Mouse (Mus musculus) monocyte, adult 2 months (primary cell): ENCODE data around the gene Gm38392.
A peak's percentile ranks its signal among the peaks of the same experiment; 100 is the strongest.
"Not testable (repeated sequence)": the region's sequence is repeated elsewhere in the genome, so short reads cannot be mapped to it uniquely, and the experiment has no call there.

ENCODE experiments used
- DNase-seq, 2 experiments: peaks; one replicate each; pipeline ENCODE4 v3.0.0; 2022; ENCODE audit warnings: low spot score in 2 of 2, low read depth in 1 of 2

The Gm38392 gene

GRCm38 (mm10) chr3:88287110-88287509 lies at the start of gene Gm38392:
Gene Gm38392 (minus strand): TSS chr3:88287210.
- DNase-seq: no peak

DNA sequence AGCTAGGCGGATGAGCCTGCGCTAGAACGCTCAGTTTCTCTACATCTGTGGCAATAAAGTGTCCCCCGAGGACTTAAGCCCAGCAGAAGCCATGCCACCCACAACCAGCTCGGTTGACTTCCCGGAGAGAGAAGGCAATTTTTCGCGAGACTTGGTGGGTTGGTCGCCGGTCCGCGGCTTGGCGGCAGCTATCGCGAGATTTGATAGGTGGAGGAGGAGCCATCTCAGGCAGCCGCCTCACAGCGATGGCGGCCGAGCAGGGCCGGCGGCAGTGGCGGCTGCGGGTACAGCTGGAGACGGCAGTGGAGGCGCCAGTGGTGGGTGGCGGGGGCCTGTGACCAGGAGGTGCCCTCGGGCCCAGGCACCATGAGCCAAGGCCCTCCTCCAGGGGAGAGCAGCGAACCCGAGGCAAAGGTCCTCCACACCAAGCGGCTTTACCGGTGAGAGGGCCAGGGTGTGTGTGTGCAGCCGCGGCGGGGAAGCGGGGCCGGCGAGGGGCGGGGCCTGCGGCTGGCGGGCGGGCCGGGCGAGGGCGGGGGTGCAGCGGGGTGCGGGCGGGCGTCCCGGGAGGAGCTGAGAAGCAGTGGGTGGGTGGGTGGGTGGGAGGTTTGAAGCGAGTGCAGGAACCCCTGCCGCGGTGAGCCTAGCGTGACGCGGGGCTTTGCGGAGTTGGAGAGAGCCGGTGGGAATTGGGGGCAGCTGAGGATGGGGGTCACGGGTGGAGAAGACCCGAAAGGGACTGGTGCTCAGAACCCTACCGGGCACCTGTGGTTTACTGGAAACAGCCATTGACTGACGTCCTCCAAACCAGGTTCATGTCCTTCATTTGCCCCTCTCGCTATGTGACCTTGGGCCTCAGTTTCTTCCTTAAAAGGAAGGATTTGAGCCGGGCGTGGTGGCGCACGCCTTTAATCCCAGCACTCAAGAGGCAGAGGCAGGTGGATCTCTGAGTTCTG lies 49.3 kb upstream of the Gm38392 start, which contains the start of the genes Tmem79 and Smg5:
Gene Tmem79, minus strand, starts transcription at position 91 of the 956 bp plus-strand sequence.
Gene Smg5, plus strand, starts transcription at position 203 of the 956 bp plus-strand sequence.
- peak; percentile 93 to 96 for DNase-seq

- DNase-seq: no peak
Observed at GRCm38 (mm10) chr3:88335436-88336053, 48.5 kb upstream of the Gm38392 start.

DNA sequence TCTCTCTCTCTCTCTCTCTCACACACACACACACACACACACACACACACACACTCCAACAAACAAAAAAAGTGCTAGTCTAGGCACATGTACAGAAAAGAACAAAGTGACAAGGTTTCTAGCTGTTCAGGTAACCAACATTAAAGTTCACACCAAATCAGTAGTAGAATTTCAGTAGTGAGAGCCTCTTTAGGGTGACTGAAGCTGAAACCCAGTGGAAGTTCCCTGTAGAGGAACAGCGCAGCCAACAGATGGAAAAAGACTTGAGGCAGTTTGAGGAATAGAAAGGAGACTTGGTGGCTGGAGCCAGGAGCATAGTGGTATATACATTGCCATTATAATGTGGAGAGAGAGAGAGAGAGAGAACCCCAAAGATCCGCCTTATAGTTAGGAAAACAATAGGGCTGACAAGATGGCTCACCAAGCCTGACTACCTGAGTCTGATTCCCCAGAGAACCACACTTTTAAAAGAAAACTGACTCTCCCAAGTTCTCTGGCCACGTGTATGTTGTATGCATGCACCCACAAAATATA lies 48.0 kb upstream of the Gm38392 start:
- DNase-seq: no peak

DNA sequence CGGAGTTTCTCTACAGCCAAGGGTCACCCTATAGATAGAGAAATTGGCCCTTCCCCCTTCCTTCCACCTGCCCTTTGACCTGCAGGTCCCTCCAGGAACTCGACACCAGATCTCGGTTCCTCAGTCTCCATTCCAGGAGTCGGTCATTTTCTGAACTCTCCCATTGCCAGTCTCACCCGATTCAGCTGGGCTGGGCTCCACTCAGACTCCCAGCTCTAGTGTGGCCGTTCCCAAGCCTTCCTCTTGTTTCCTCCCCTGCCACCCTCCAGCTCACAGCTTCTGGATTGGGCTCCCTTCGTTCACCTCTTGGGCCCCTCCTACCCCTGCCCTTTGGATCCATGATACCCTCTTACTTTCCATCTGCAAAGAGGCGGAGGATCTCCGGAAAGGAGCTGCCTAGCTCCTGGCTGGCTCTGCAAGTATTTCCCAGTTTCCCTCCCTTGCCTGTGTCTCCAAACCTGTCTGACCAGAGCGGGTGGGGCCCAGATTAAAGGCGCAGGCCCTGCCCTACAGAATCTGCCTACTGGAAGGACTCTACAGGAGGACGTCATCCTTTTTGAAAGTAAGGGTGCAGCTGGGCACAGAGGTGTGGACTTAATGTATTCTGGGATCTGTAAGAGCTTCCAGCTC lies 47.1 kb upstream of the Gm38392 start:
- DNase-seq: no peak

DNA sequence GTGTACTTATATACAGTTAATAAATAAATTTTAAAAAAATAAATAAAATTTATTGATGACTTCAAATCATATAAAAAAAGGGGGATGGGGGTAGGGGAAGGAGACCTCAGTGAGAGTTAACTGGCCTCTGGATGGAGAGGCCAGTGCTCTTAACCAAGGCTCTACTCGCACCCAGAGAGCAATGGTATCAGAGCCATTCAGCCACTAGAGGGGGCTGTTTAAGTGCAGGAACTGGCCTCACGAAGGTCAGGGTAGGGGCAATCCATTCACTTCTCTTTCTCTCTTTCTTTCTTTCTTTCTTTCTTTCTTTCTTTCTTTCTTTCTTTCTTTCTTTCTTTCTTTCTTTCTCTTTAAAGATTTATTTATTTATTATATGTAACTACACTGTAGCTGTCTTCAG lies 44.3 kb upstream of the Gm38392 start:
- DNase-seq: peak in 1 of 2 experiments; percentile 30

DNA sequence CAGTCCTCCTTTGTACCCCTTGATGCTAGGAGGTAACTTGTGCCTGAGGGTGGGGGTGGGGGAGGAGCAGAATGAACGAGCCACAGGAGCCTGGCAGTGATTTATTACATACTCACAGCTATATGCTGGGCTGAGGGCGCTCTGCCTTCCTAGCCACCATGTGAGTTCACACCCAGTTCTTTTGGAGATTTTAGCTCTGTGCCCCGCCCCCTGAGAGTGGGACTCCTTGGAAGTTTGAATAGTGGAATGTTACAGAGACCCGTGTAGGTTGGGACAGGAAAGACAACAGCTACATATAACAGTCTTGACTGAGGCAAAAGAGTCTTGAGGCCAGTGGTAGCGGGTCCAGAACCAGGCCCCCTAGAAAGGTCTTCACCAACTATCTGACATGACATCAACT lies 41.9 kb upstream of the Gm38392 start:
- no peak for DNase-seq

DNA sequence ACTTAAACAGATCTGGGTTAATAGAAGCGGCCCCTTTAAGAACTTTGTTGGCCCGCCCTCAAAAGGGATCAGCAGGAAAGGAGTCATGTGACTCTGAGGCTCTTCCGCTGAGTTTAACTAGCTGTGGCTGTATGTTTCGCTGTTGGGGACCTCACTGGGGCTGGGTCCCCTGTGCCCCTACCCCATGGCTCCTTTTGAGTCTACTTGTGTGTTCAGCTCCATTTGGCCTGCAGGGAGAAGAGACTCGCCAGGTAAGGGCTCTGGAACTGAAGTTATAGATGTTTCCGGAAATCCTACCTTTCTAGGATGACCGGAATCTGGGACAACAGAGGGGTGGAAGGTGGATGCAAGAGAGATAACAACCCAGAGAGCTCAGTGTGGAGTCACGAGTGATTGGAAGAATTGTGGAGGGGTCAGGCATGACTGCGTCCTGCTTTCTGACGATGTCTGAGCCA lies 38.0 kb upstream of the Gm38392 start, which contains the start of gene Glmp:
Gene Glmp, plus strand, starts transcription at position 73 of the 455 bp plus-strand sequence.
- DNase-seq: no peak

- no peak for DNase-seq
Observed at GRCm38 (mm10) chr3:88299172-88299571, 12.2 kb upstream of the Gm38392 start.

- DNase-seq: no peak
Observed at GRCm38 (mm10) chr3:88297321-88297851, 10.4 kb upstream of the Gm38392 start.

- peak; percentile 89 for DNase-seq
Observed at GRCm38 (mm10) chr3:88296561-88297318, 9.7 kb upstream of the Gm38392 start, which contains the start of the genes Tsacc and Cct3. Gene Tsacc (minus strand): TSS chr3:88296999. Gene Cct3 (plus strand): TSS chr3:88297116.

GRCm38 (mm10) chr3:88296110-88296560 lies 9.1 kb upstream of the Gm38392 start:
- DNase-seq: peak in 1 of 2 experiments; percentile 4

DNA sequence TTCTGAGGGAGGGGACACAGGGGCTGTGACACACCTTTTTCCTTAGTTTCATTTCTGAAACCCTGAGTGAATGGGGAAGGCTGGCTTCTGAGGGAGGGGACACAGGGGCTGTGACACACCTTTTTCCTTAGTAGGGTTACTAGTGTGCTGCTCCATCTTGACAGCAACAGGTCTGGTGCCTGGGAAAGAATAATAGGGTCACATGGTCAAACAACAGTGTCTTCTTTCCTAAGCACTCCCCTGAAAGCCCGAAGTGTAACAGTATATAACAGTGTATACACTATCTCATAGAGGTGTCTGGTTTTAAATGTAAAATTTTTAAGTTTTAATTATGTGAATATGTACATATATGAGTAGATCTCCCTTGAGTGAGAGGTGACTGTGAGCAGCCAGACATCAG lies 8.3 kb upstream of the Gm38392 start:
- DNase-seq: not testable (repeated sequence)

DNA sequence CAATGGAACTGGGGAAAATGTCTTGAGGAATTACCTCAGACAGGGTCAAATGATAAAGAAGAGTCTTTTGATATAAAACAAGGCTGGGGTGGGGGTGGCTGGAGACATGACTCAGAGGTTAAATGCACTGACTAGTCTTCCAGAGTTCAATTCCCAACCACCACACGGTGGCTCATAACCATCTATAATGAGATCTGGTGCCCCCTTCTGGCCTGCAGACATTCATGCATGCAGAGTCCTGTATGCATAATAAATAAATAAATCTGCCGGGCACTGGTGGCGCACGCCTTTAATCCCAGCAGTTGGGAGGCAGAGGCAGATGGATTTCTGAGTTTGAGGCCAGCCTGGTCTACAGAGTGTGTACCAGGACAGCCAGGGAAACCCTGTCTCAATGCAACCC lies 5.0 kb upstream of the Gm38392 start:
- DNase-seq: no peak

DNA sequence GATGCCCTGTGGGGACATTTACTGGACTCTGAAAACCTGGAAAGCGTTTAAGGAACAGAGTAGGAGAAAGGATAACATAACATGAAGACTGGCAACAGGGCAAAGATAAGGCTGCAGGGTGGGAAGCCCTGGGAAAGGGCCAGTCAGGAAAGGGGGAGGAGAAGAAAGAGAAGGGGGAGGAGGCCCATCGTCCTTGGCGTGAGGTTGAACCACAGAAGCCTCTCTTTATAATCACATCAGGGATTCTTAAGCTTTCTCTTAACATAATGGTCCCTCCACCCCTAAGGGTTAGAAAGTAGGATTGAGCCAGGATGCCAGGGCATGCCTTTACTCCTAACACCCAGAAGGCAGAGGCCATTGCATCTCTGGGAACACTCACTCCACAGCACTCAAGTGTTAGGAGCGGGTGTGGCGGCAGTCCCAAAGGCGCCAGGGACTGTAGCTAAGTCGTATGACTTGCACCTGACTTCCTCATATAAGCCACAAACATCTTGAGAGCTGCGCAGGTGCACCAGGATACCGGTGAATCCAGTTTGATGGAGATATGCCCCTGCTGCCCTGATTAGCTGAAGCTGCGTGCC lies 1.2 kb upstream of the Gm38392 start:
- not testable (repeated sequence) for DNase-seq

- not testable (repeated sequence) for DNase-seq
Observed at GRCm38 (mm10) chr3:88285565-88285895, 1.5 kb downstream of the Gm38392 start.

DNA sequence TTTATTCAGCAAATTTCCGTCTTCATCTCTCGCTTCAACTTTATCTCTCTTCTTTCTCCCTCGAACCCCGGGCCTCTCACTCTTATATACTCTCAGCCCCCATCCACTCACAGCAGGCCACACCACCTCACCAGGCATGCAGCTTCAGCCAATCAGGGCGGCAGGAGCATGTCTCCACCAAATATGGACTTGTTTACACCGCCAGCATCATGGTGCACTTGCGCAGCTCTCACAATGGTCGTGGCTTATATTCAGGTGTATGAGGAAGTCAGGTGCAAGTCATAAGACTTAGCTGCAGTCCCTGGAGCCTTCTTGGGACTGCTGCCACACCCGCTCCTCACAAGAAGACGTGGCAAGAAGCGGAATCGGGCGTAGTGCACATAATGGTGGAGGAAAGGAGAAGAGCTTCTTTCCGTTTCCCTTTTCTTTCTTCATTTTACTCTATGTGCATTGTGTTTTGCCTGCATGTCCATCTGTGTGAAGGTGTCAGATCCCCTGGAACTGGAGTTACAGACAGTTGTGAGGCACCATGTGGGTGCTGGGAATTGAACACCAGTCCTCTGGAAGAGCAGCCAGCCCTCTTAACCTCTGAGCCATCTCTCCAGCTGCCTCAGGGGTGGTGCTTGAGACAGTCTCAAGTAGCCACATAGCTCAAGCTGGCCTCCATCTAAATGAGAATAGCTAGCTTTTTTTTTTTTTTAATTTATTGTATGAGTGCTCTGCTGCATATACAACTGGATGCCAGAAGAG lies 2.0 kb downstream of the Gm38392 start:
- DNase-seq: not testable (repeated sequence)

DNA sequence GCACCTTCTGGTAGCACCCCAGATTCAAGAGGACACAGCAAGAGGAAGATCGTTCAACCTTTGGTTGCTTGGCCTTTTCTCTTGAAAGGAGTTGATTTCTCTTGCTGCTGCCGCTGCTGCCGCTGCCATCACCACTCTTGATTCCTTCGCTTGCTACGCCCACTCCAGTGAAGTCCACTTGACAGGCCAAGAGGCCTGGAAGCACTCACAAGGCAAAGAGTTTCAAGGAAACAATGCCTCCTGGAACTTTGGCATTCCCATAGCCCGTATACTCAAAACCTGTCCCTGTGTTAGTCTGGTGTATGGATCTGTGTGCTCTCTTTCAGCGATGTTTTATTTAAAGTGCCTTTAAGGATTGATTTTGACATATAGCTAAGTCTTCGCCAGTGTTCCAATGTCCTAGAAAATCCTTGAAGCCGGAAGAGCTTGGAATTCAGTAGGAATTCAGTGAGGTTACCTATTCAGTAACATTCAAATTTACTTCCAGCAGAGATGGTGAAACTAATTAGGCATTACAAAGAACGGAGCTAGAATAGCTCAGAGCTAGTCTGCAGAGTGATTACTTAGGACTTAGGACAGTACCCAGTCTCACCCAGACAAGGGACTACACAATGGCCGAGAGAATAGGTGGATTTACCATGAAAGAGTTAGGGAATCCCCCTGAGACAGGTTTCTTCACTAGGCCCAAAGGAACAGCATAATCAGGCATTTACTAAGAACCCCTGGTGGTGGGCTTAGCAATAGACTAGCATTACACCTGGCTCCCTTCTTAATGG lies 5.7 kb downstream of the Gm38392 start:
- not testable (repeated sequence) for DNase-seq
